Comparison of ENCODE assay signal across 9 mouse cellular contexts in genomic region chr2:48885945-48886344, GRCm38 (mm10).
DNase-seq lines count a peak whose midpoint lies in the region; ATAC-seq lines count a peak whose summit lies in the region.
"Had no signal": no experiment of that assay in that cellular context is flagged by ENCODE, and none has a peak within 500 bp of the region (broad histone marks: within the 10 kb centered on the region; RNA-seq: fewer than 3 reads in every experiment).

No protein-coding gene starts in this region.

- H3K27me3 ChIP-seq in forebrain, embryonic 14.5 days (replicated peaks; ENCODE audit: control insufficient read depth, insufficient read depth, low read length): no peaks in the 10 kb centered on the region
- no peaks in the 10 kb centered on the region for H3K27me3 ChIP-seq in hindbrain, embryonic 16.5 days (replicated peaks; ENCODE audit: control insufficient read depth, insufficient read depth, low read length)

- peak; percentile 79 for ATAC-seq in forebrain, embryonic 14.5 days
- ATAC-seq in hindbrain, embryonic 16.5 days: peak; percentile 78

- DNase-seq in heart, adult 11 months: peak; percentile 86
- no peak for DNase-seq in heart, postnatal 25 days (ENCODE audit: low spot score)
- DNase-seq in c-Kit-positive CD71-positive TER-119-positive erythroid progenitor cells, embryonic 14.5 days (ENCODE audit: low spot score): peak; percentile 49
- peak; percentile 91 for DNase-seq in forebrain, embryonic 14.5 days (ENCODE audit: low spot score)
- peak; percentile 43 to 67 for DNase-seq in layer of hippocampus, postnatal 25 days (ENCODE audit: extremely low spot score in 1 of 2, low spot score in 1 of 2)
- peak; percentile 90 for DNase-seq in lung, postnatal 36 days
- DNase-seq in retina, embryonic 14.5 days (ENCODE audit: low spot score): peak; percentile 92

- no peaks in the 10 kb centered on the region for H3K36me3 ChIP-seq in forebrain, embryonic 14.5 days (ENCODE audit: control insufficient read depth, insufficient read depth, low read length)
- no peaks in the 10 kb centered on the region for H3K36me3 ChIP-seq in hindbrain, embryonic 16.5 days (ENCODE audit: control insufficient read depth, insufficient read depth, low read length)

- no peaks in the 10 kb centered on the region for H3K4me1 ChIP-seq in forebrain, embryonic 14.5 days (ENCODE audit: control insufficient read depth, insufficient read depth, low read length)
- H3K4me1 ChIP-seq in hindbrain, embryonic 16.5 days (ENCODE audit: control insufficient read depth, insufficient read depth, low read depth, low read length): peaks cover 3% of the 10 kb centered on the region; the same call in 1 of the 2 replicates

- H3K4me2 ChIP-seq in forebrain, embryonic 14.5 days (ENCODE audit: low read length): no peak overlapping the region
- H3K4me2 ChIP-seq in hindbrain, embryonic 16.5 days (ENCODE audit: low read length): no peak overlapping the region

- no peak overlapping the region for H3K4me3 ChIP-seq in forebrain, embryonic 14.5 days (ENCODE audit: low read depth, low read length)
- H3K4me3 ChIP-seq in hindbrain, embryonic 16.5 days (ENCODE audit: low read length): no peak overlapping the region

- no peak overlapping the region for H3K27ac ChIP-seq in forebrain, embryonic 14.5 days (ENCODE audit: low read depth, low read length)
- peak overlapping the region; percentile 59; the same call in 1 of the 2 replicates for H3K27ac ChIP-seq in hindbrain, embryonic 16.5 days (ENCODE audit: low read depth, low read length)
- H3K27ac ChIP-seq: macrophage had no signal

- no peak overlapping the region for H3K9ac ChIP-seq in forebrain, embryonic 14.5 days (ENCODE audit: low read length)
- peak overlapping the region; percentile 6; the same call in 1 of the 2 replicates for H3K9ac ChIP-seq in hindbrain, embryonic 16.5 days (ENCODE audit: low read depth, low read length)

- no peaks in the 10 kb centered on the region for H3K9me3 ChIP-seq in forebrain, embryonic 14.5 days (replicated peaks; ENCODE audit: control insufficient read depth, low read length)
- no peaks in the 10 kb centered on the region for H3K9me3 ChIP-seq in hindbrain, embryonic 16.5 days (ENCODE audit: control insufficient read depth, low read length)

- intact Hi-C loops in heart, postnatal 25 days (cut with DNase I): loop anchor here (2.0 to 10.0 kb wide), 4 partner anchors 261 to 1393 kb away; no protein-coding TSS in a partner anchor
